Mouse (Mus musculus): ENCODE data around the gene Ing3. TPM values are rescaled to one million over a fixed set of nuclear protein-coding genes. Genes with fewer than 3 reads are reported as not detected.
A peak's percentile ranks its signal among the peaks of the same experiment; 100 is the strongest.

The Ing3 gene
- polyA plus RNA-seq, 1 experiment from 2014 or later = 52.5 TPM

- no peaks in the 10 kb centered on the region for H3K36me3 ChIP-seq (ENCODE audit: insufficient read depth)
- no peaks in the 10 kb centered on the region for H3K27me3 ChIP-seq (ENCODE audit: insufficient read depth, low read length)
- H3K4me1 ChIP-seq (ENCODE audit: insufficient read depth) = peaks cover 27% of the 10 kb centered on the region; the same call in 1 of the 2 replicates
- peak; percentile 66 for ATAC-seq (ENCODE audit: insufficient read depth)
- no peaks in the 10 kb centered on the region for H3K9me3 ChIP-seq (ENCODE audit: low read depth, low read length)
- DNase-seq = peak; percentile 79
- H3K9ac ChIP-seq = no peak overlapping the region; the same call in 1 of the 2 replicates
- peak overlapping the region; percentile 93 for H3K27ac ChIP-seq (ENCODE audit: low read depth)
- no peak overlapping the region for H3K4me3 ChIP-seq (ENCODE audit: low read depth, low read length)
- TF ChIP-seq CTCF (IDR thresholded peaks at IDR 0.05; ENCODE audit: low read depth) = no peak
- WGBS = 40% methylated on average over 17 of the region's 17 CpGs
- peak overlapping the region; percentile 50 for H3K4me2 ChIP-seq
Observed at GRCm38 (mm10) chr6:22002521-22003199, 53.3 kb downstream of the Ing3 start.

DNA sequence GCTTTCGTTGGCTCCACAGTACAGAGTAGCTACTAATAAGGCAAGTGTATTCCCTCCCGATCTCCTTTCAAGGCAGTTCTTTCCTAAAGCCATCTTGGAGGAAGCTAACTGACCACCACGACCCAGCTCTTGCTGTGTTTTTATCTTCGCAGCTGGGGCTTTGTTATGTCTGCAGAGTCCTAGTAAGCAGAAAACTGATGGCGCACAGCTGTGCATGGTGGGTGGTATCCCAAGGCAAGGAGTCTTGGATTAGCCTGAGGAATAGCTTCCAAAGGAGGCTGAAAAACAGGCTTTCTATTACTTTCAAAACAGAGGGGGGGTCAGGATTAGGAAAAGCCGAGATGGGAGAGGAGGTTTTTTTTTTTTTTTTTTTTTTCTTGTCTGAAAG is 53.8 kb downstream of the Ing3 start:
- Histone ChIP-seq H3K27ac (ENCODE audit: low read depth) (peak overlapping the region; percentile 93), H3K27me3 (ENCODE audit: insufficient read depth, low read length) (no peaks in the 10 kb centered on the region), H3K4me3 (ENCODE audit: low read depth, low read length) (no peak overlapping the region), H3K4me2 (peak overlapping the region; percentile 50), H3K9ac (no peak overlapping the region), H3K9me3 (ENCODE audit: low read depth, low read length) (no peaks in the 10 kb centered on the region), H3K4me1 (ENCODE audit: insufficient read depth) (peaks cover 24% of the 10 kb centered on the region; the same call in 1 of the 2 replicates), H3K36me3 (ENCODE audit: insufficient read depth) (no peaks in the 10 kb centered on the region)
- 16% methylated on average over 6 of the region's 6 CpGs for WGBS
- TF ChIP-seq CTCF (IDR thresholded peaks at IDR 0.05; ENCODE audit: low read depth) = no peak
- DNase-seq (peak; percentile 97), ATAC-seq (ENCODE audit: insufficient read depth) (peak; percentile 98)

DNA sequence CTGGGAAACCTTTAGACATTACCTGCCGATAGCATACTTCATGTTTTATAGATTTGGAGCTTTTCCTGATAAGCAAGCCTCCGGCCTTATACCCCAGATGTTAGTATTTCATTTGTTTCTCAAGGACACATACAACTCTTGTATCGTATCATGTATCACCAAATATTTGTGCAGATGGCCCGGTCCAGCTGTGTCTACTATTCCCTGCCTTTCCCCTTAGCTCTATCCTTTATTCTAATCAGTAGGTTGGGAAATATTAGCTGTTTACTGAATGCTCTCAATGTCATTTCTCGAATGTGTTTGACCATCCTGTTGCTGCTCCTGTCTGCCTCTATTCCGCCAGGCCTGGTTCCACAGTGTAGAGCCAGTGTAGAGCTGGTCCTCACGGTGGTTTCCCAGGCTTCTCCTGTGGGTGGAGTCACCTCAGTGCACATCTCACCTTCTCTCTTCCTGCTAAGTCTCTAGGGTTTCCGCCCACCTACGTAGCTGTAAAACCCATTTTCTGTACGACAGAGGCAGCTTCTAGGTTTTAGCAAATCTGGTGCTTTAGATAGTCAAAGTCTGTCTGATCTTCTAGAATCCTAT is 54.7 kb downstream of the Ing3 start:
- Histone ChIP-seq H3K4me3 (ENCODE audit: low read depth, low read length) (no peak overlapping the region), H3K27ac (ENCODE audit: low read depth) (peak overlapping the region; percentile 93), H3K4me2 (peak overlapping the region; percentile 50), H3K9ac (no peak overlapping the region), H3K36me3 (ENCODE audit: insufficient read depth) (no peaks in the 10 kb centered on the region), H3K9me3 (ENCODE audit: low read depth, low read length) (no peaks in the 10 kb centered on the region), H3K27me3 (ENCODE audit: insufficient read depth, low read length) (no peaks in the 10 kb centered on the region), H3K4me1 (ENCODE audit: insufficient read depth) (peaks cover 17% of the 10 kb centered on the region; the same call in 1 of the 2 replicates)
- WGBS = 52% methylated on average over 10 of the region's 10 CpGs
- peak; percentile 42 for ATAC-seq (ENCODE audit: insufficient read depth)
- no peak for TF ChIP-seq CTCF (IDR thresholded peaks at IDR 0.05; ENCODE audit: low read depth)
- DNase-seq = peak; percentile 74

DNA sequence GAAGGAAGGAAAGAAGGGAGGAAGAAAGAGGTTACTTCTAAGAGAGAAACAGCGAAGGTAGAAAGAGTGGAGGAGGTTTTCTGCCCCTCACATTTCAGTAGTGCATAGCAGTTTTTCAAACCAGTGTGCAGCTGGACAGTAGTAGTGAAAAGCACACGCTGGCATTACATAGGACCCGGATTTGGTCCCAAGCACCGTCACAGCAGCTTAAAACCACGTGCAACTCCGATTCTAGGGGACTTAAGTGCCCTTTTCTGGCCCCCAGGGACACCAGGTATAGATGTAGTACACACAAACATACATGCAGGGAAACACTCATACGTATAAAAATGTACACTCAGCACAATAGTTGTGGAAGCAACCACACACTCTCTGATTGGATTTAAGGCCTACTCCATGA is 59.0 kb downstream of the Ing3 start:
- ATAC-seq (ENCODE audit: insufficient read depth) (no peak), DNase-seq (no peak)
- Histone ChIP-seq H3K4me3 (ENCODE audit: low read depth, low read length) (no peak overlapping the region), H3K9ac (no peak overlapping the region), H3K9me3 (ENCODE audit: low read depth, low read length) (no peaks in the 10 kb centered on the region), H3K4me1 (ENCODE audit: insufficient read depth) (0 out of 2 replicates have a peak, but pooled peaks cover 8% of the 10 kb centered on the region), H3K36me3 (ENCODE audit: insufficient read depth) (no peaks in the 10 kb centered on the region), H3K27ac (ENCODE audit: low read depth) (no peak overlapping the region), H3K4me2 (no peak overlapping the region), H3K27me3 (ENCODE audit: insufficient read depth, low read length) (no peaks in the 10 kb centered on the region)
- 90% methylated on average over 7 of the region's 7 CpGs for WGBS
- TF ChIP-seq CTCF (IDR thresholded peaks at IDR 0.05; ENCODE audit: low read depth) = no peak

- Histone ChIP-seq H3K4me1 (ENCODE audit: insufficient read depth) (0 out of 2 replicates have a peak, but pooled peaks cover 4% of the 10 kb centered on the region), H3K36me3 (ENCODE audit: insufficient read depth) (no peaks in the 10 kb centered on the region), H3K27me3 (ENCODE audit: insufficient read depth, low read length) (no peaks in the 10 kb centered on the region), H3K9ac (no peak overlapping the region), H3K27ac (ENCODE audit: low read depth) (no peak overlapping the region), H3K9me3 (ENCODE audit: low read depth, low read length) (no peaks in the 10 kb centered on the region), H3K4me2 (no peak overlapping the region), H3K4me3 (ENCODE audit: low read depth, low read length) (no peak overlapping the region)
- TF ChIP-seq CTCF (IDR thresholded peaks at IDR 0.05; ENCODE audit: low read depth) = no peak
- no peak for ATAC-seq (ENCODE audit: insufficient read depth)
- DNase-seq = no peak
- 79% methylated on average over 12 of the region's 12 CpGs for WGBS
Observed at GRCm38 (mm10) chr6:22010258-22010657, 60.9 kb downstream of the Ing3 start.

- Histone ChIP-seq H3K9me3 (ENCODE audit: low read depth, low read length) (no peaks in the 10 kb centered on the region), H3K36me3 (ENCODE audit: insufficient read depth) (no peaks in the 10 kb centered on the region), H3K4me3 (ENCODE audit: low read depth, low read length) (no peak overlapping the region), H3K27me3 (ENCODE audit: insufficient read depth, low read length) (no peaks in the 10 kb centered on the region), H3K4me2 (no peak overlapping the region), H3K27ac (ENCODE audit: low read depth) (no peak overlapping the region), H3K9ac (no peak overlapping the region), H3K4me1 (ENCODE audit: insufficient read depth) (0 out of 2 replicates have a peak, but pooled peaks cover 4% of the 10 kb centered on the region)
- WGBS = 63% methylated on average over 11 of the region's 11 CpGs
- TF ChIP-seq CTCF (IDR thresholded peaks at IDR 0.05; ENCODE audit: low read depth) = no peak
- DNase-seq (peak; percentile 55), ATAC-seq (ENCODE audit: insufficient read depth) (peak; percentile 67)
Observed at GRCm38 (mm10) chr6:22010761-22011281, 61.5 kb downstream of the Ing3 start.

GRCm38 (mm10) chr6:22011546-22011945 is 62.2 kb downstream of the Ing3 start:
- Histone ChIP-seq H3K27ac (ENCODE audit: low read depth) (no peak overlapping the region), H3K4me2 (no peak overlapping the region), H3K4me1 (ENCODE audit: insufficient read depth) (0 out of 2 replicates have a peak, but pooled peaks cover 4% of the 10 kb centered on the region), H3K9me3 (ENCODE audit: low read depth, low read length) (no peaks in the 10 kb centered on the region), H3K27me3 (ENCODE audit: insufficient read depth, low read length) (no peaks in the 10 kb centered on the region), H3K4me3 (ENCODE audit: low read depth, low read length) (no peak overlapping the region), H3K9ac (no peak overlapping the region), H3K36me3 (ENCODE audit: insufficient read depth) (no peaks in the 10 kb centered on the region)
- ATAC-seq (ENCODE audit: insufficient read depth) (no peak), DNase-seq (peak; percentile 45)
- no peak for TF ChIP-seq CTCF (IDR thresholded peaks at IDR 0.05; ENCODE audit: low read depth)
- 31% methylated on average over 2 of the region's 2 CpGs for WGBS
